Mouse (Mus musculus) bone marrow macrophage, adult 2 months (primary cell): Measurements from ENCODE around the gene Ifitm2. TPM values are rescaled to one million over a fixed set of nuclear protein-coding genes. Genes with fewer than 3 reads are reported as not detected.
A peak's percentile ranks its signal among the peaks of the same experiment; 100 is the strongest.

Experiments
- H3K27ac ChIP-seq: 2 replicates; pipeline ENCODE4 v1.5.1; 2012; ENCODE audit warnings: low read depth, low read length; ENCODE audit not compliant: insufficient read depth
- H3K4me1 ChIP-seq: 2 replicates; pipeline ENCODE4 v1.6.1; 2012; ENCODE audit warnings: low read length; ENCODE audit not compliant: control insufficient read depth, insufficient read depth
- H3K4me3 ChIP-seq: 2 replicates; pipeline ENCODE4 v1.5.1; 2012; ENCODE audit warnings: mild to moderate bottlenecking, low read length, moderate library complexity; ENCODE audit not compliant: insufficient read depth
- CTCF ChIP-seq: IDR thresholded peaks from 2 replicates; pipeline ENCODE4 v1.5.1; 2012; ENCODE audit warnings: low read depth, mild to moderate bottlenecking, low read length, moderate library complexity
- POLR2A ChIP-seq: IDR thresholded peaks from 2 replicates; pipeline ENCODE4 v1.6.1; 2012; ENCODE audit warnings: mild to moderate bottlenecking, low read depth, low read length, borderline replicate concordance
- polyA plus RNA-seq: library from polyadenylated mRNA; stranded (reverse); fragments of >200 nt; gene quantifications from 2 replicates; pipeline ENCODE4 v1.2.4, GENCODE M21; 2012; ENCODE audit not compliant: missing spikeins, insufficient read depth, insufficient read length

The Ifitm2 gene
- polyA plus RNA-seq, 1 experiment: 1,645 TPM

DNA sequence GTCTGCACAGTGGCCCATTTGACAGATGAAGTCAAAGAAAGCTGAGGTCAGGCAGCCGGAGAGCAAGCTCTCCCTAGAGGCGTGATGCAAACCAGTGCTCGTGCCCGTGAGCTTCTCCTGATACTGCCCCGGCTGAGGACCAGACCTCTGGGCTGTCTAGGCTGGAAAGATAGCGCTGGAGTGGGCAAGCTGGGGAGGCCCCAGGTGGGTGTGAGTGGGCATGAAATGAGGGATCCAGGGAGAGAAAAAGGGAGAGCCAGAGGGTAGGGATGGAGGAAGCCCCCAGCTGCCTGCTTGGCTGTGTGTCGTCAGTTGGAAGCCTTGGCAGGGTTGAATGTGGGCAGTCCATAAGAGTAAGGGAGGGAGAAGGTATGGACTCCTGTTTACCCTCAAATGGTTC is 11.6 kb downstream of the Ifitm2 start:
- no peak for TF ChIP-seq CTCF
- TF ChIP-seq POLR2A: no peak
- Histone ChIP-seq H3K27ac (no peak overlapping the region), H3K4me3 (no peak overlapping the region), H3K4me1 (peaks cover 42% of the 10 kb centered on the region)

- Histone ChIP-seq H3K27ac (no peak overlapping the region), H3K4me1 (peaks cover 41% of the 10 kb centered on the region)
- TF ChIP-seq POLR2A (no peak), CTCF (no peak)
Observed at GRCm38 (mm10) chr7:140943356-140943755, 12.4 kb downstream of the Ifitm2 start.

DNA sequence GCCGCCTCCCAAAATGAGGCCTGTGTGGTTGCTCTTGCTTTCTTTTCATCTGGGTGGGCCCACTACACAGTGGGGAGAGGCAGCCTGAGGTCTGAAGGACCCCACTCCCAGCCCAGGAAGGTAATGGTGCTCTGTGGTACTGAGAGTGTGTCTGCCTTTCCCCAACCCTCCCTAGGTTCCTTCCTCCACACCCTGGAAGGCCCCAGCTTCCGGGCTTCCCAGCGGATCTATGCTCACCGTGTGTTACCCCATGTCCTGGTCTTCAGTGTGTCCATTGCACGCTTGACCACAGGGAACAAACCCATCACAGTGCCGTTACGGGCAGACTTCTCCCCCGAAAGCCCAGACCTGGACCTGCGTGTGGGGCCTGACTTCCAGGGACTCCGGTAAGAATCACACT is 13.0 kb downstream of the Ifitm2 start:
- peaks cover 36% of the 10 kb centered on the region for H3K4me1 ChIP-seq
- no peak overlapping the region for H3K4me3 ChIP-seq
- peak overlapping the region; percentile 88; the same call in 1 of the 2 replicates for H3K27ac ChIP-seq
- TF ChIP-seq POLR2A: no peak
- TF ChIP-seq CTCF: no peak

More at GRCm38 (mm10) chr7:140943356-140943755, 12.4 kb downstream of the Ifitm2 start:
- no peak overlapping the region for H3K4me3 ChIP-seq

DNA sequence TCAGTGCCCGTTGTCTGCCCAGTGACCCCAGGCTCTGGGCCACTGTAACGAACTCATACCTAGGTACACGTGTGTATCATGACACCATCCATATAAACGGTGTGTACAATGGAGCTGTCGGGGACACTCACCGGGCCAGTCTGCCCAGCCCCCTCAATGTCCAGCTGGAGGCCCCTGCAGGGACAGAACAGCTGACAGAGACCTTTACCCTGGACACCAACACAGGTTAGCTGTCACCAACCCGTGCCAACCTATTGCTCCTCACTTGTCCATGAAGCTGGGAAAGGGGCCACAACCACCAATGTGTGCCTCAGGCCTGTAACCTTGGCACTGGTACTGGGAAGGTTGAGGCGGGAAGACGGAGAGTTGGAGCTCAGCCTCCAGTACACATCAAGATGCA is 13.4 kb downstream of the Ifitm2 start:
- Histone ChIP-seq H3K27ac (peak overlapping the region; percentile 88), H3K4me1 (peaks cover 32% of the 10 kb centered on the region), H3K4me3 (peak overlapping the region; percentile 61)
- no peak for TF ChIP-seq CTCF
- no peak for TF ChIP-seq POLR2A

DNA sequence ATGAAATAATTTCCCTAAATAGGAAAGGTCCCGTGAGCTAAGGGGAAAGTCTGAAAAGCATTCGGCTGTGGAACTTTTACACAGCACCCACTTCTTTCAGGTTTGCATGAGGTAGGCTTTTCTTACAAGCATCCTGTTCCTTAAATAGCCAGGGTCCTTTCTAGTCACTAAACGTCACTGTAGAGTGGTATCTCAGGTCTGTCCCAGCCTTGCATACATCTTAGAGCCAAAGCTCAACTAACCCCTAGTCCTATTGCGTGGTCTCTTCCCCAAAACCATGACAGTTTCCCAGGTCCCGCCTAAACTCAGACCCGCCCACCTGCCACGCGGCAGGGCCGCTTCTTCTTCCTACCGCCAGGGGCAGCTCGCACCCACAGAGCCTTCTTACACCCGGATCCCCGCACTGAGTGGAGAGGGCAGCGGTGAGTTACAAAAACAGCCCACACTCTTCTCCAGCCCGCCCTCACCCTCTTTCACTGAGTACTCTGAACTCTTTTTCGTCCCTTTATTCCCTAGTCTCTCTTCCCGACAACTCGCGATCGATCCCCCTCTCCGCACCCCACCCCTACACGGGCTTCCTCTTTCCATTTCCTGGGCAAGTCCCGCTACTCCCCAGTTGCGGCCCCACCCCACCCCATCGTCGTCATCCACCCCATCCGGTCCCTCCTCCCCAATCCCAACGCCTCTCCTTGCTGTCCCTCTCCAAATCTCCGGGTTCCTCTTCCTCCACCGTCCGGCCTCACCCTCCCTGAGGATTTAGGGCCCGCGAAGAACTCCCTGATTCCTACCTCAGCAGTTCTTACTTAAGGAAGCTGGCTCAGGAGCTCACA is 14.3 kb downstream of the Ifitm2 start, which contains the start of gene Pgghg:
TSS of gene Pgghg (plus strand) at position 170 of the 830 bp plus-strand sequence.
- H3K4me1 ChIP-seq: peaks cover 23% of the 10 kb centered on the region
- peak within 1 kb of the TSS; percentile 68 for H3K4me3 ChIP-seq
- TF ChIP-seq CTCF (peak; percentile 66), POLR2A (peak; percentile 70)
- H3K27ac ChIP-seq: peak within 1 kb of the TSS; percentile 98

GRCm38 (mm10) chr7:140939669-140940171 is 16.1 kb downstream of the Ifitm2 start:
- no peak for TF ChIP-seq POLR2A
- no peak for TF ChIP-seq CTCF
- H3K27ac ChIP-seq: no peak overlapping the region
- peaks cover 21% of the 10 kb centered on the region for H3K4me1 ChIP-seq
- no peak overlapping the region for H3K4me3 ChIP-seq

DNA sequence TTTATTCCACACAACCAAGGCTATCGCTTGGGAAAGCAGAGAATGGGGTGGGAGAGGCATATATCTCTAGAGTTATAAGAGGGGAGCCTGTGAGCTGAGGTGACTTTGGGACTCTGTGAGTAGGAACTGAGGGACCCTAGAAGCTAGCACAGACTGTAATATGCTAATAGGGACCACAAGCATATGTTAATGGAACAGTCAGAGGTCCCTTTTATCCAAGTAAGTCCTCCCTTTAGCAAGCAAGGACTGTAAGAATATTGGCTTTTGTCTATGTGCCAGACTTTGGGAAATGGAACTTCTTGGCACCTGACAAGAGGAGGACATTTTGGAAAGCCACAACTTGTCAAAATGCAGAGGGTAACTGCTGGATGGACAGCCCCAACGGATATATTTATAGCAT is 16.9 kb downstream of the Ifitm2 start:
- no peak overlapping the region for H3K27ac ChIP-seq
- H3K4me1 ChIP-seq: peaks cover 21% of the 10 kb centered on the region
- H3K4me3 ChIP-seq: no peak overlapping the region
- TF ChIP-seq POLR2A (no peak), CTCF (no peak)

- Histone ChIP-seq H3K4me3 (no peak overlapping the region), H3K4me1 (peaks cover 21% of the 10 kb centered on the region), H3K27ac (no peak overlapping the region)
- TF ChIP-seq CTCF (no peak), POLR2A (no peak)
Observed at GRCm38 (mm10) chr7:140938436-140938835, 17.4 kb downstream of the Ifitm2 start.

DNA sequence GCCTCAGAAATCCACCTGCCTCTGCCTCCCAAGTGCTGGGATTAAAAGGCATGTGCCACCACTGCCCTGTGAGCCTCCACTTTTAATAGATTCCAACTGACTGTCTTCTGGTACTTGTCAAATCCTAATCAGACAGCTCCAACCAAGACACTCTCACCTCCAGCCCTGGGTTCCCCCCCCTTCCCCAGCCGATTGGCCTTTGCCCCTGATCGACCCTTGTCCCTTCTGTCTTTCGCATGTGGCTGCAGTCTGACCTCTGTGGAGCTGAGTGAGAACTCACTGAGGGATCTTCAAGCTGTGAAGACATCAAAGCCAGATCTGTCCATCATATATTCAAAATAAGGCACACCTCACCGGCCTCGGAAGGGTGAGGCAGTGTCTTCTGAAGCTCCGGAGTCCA is 28.6 kb downstream of the Ifitm2 start:
- no peak overlapping the region for H3K27ac ChIP-seq
- H3K4me1 ChIP-seq: no peaks in the 10 kb centered on the region
- TF ChIP-seq POLR2A (no peak), CTCF (no peak)
- H3K4me3 ChIP-seq: no peak overlapping the region
